Mouse (Mus musculus) megakaryocyte, embryonic 14.5 days (primary cell): ENCODE data around the gene Arhgef11.

ENCODE experiments used
- FLI1 ChIP-seq: IDR thresholded peaks from 2 replicates; pipeline ENCODE4 v1.6.1; 2012; ENCODE audit warnings: low read length, inconsistent platforms, mixed read lengths
- GATA1 ChIP-seq: IDR thresholded peaks from 3 replicates; pipeline ENCODE4 v1.6.1; 2012; ENCODE audit warnings: mixed read lengths, low read length, inconsistent platforms, borderline replicate concordance

DNA sequence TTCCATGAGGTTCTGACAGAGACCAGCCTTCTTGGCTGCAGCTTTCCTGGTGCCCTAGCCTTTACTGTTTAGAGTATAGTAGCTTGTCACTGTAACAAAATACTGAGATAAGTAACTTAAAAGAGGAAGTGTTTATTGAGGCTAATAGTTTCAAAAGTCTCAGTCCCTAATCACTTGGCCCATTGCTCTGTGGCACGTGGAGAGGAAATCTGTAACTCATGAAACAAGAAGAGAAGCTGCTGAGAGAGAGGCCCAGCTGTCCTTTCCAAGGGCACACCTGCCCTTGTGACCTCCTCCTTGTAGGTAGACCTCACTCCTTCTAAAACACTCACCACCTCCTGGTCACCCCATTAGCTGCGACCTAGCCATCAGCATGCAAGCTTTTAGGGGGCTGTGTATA lies 101.2 kb downstream of the Arhgef11 start:
- no peak for TF ChIP-seq GATA1
- TF ChIP-seq FLI1, result no peak
